Mouse (Mus musculus): ENCODE measurements at regions not wholly inside any gene's neighbourhood (a gene's known extent, or its start where the extent isn't known, plus 50 kb on each side); places are given as distances from the start of the nearest gene placed in this dataset.

- no peak for TF ChIP-seq CTCF (IDR thresholded peaks at IDR 0.05; ENCODE audit: low read depth, low read length)
- no peak for TF ChIP-seq GATA1 (IDR thresholded peaks at IDR 0.05; ENCODE audit: borderline replicate concordance, low read length)
Observed at GRCm38 (mm10) chr6:4415206-4415605, 89.4 kb upstream of the Col1a2 start.
